Mouse (Mus musculus) monocyte, adult 2 months (primary cell): ENCODE measurements around the gene Prkcd.

ENCODE experiments used
- DNase-seq, 2 experiments: peaks; one replicate each; pipeline ENCODE4 v3.0.0; 2022; ENCODE audit warnings: low spot score in 2 of 2, low read depth in 1 of 2

The Prkcd gene

GRCm38 (mm10) chr14:30576260-30576659, 49.8 kb downstream of the Prkcd start:
- DNase-seq = no peak

- no peak for DNase-seq
These were observed 50.2 kb downstream of the Prkcd start for GRCm38 (mm10) chr14:30575791-30576190.

- DNase-seq = peak in 1 of 2 experiments; percentile 76
These were observed 51.9 kb downstream of the Prkcd start for GRCm38 (mm10) chr14:30573983-30574584.

GRCm38 (mm10) chr14:30573235-30573634, 52.8 kb downstream of the Prkcd start:
- no peak for DNase-seq

- DNase-seq = no peak
These were observed 53.8 kb downstream of the Prkcd start for GRCm38 (mm10) chr14:30572253-30572652.

- no peak for DNase-seq
These were observed 55.7 kb downstream of the Prkcd start for GRCm38 (mm10) chr14:30570303-30570702.

GRCm38 (mm10) chr14:30568016-30568415, 58.0 kb downstream of the Prkcd start:
- no peak for DNase-seq

- DNase-seq = no peak
These were observed 59.7 kb downstream of the Prkcd start for GRCm38 (mm10) chr14:30566317-30566716.

GRCm38 (mm10) chr14:30564451-30564850, 61.6 kb downstream of the Prkcd start:
- no peak for DNase-seq

- DNase-seq = no peak
These were observed 63.7 kb downstream of the Prkcd start for GRCm38 (mm10) chr14:30562343-30562742.

- DNase-seq = no peak
These were observed 64.4 kb downstream of the Prkcd start for GRCm38 (mm10) chr14:30561470-30562187.

- DNase-seq = no peak
These were observed 65.1 kb downstream of the Prkcd start for GRCm38 (mm10) chr14:30560803-30561389.

GRCm38 (mm10) chr14:30559321-30559850, 66.6 kb downstream of the Prkcd start:
- DNase-seq = no peak

GRCm38 (mm10) chr14:30557730-30558129, 68.3 kb downstream of the Prkcd start:
- DNase-seq = no peak

- DNase-seq = no peak
These were observed 69.4 kb downstream of the Prkcd start for GRCm38 (mm10) chr14:30556651-30557050.

GRCm38 (mm10) chr14:30553185-30553584, 72.8 kb downstream of the Prkcd start:
- no peak for DNase-seq

- DNase-seq = no peak
These were observed 74.0 kb downstream of the Prkcd start for GRCm38 (mm10) chr14:30551981-30552380.

GRCm38 (mm10) chr14:30551509-30551908, 74.5 kb downstream of the Prkcd start:
- no peak for DNase-seq

- DNase-seq = no peak
These were observed 75.6 kb downstream of the Prkcd start for GRCm38 (mm10) chr14:30550232-30551070.

- peak in 1 of 2 experiments; percentile 35 for DNase-seq
These were observed 76.2 kb downstream of the Prkcd start for GRCm38 (mm10) chr14:30549777-30550149.
